Mouse (Mus musculus): Measurements from ENCODE around the gene Cd3e.
A peak's percentile ranks its signal among the peaks of the same experiment; 100 is the strongest.
"Not testable (repeated sequence)": the region's sequence is repeated elsewhere in the genome, so short reads cannot be mapped to it uniquely, and the experiment has no call there.

Cd3e gene

GRCm38 (mm10) chr9:45009180-45010078 lies at the start of gene Cd3e:
Cd3e (minus strand) TSS chr9:45009627.
- no peak for DNase-seq (ENCODE audit: low spot score in 2 of 2)

GRCm38 (mm10) chr9:45058304-45058940 lies 49.0 kb upstream of the Cd3e start:
- DNase-seq (ENCODE audit: low spot score in 2 of 2), result no peak

GRCm38 (mm10) chr9:45055082-45055713 lies 45.8 kb upstream of the Cd3e start, which contains the start of gene Mpzl3:
Mpzl3 (plus strand) TSS chr9:45055186.
- DNase-seq (ENCODE audit: low spot score in 2 of 2), result peak; percentile 39 to 81

- DNase-seq (ENCODE audit: low spot score in 2 of 2), result no peak
Measured at GRCm38 (mm10) chr9:45050301-45050700, 40.9 kb upstream of the Cd3e start.

- no peak for DNase-seq (ENCODE audit: low spot score in 2 of 2)
Measured at GRCm38 (mm10) chr9:45049731-45050130, 40.3 kb upstream of the Cd3e start.

- DNase-seq (ENCODE audit: low spot score in 2 of 2), result no peak
Measured at GRCm38 (mm10) chr9:45048511-45048910, 39.1 kb upstream of the Cd3e start.

- no peak for DNase-seq (ENCODE audit: low spot score in 2 of 2)
Measured at GRCm38 (mm10) chr9:45046973-45047372, 37.5 kb upstream of the Cd3e start.

GRCm38 (mm10) chr9:45042947-45043346 lies 33.5 kb upstream of the Cd3e start:
- no peak for DNase-seq (ENCODE audit: low spot score in 2 of 2)

- DNase-seq (ENCODE audit: low spot score in 2 of 2), result no peak
Measured at GRCm38 (mm10) chr9:45042056-45042720, 32.8 kb upstream of the Cd3e start.

GRCm38 (mm10) chr9:45041131-45041838 lies 31.9 kb upstream of the Cd3e start:
- peak in 1 of 2 experiments; percentile 24 for DNase-seq (ENCODE audit: low spot score in 2 of 2)

- no peak for DNase-seq (ENCODE audit: low spot score in 2 of 2)
Measured at GRCm38 (mm10) chr9:45040066-45040845, 30.8 kb upstream of the Cd3e start.

- DNase-seq (ENCODE audit: low spot score in 2 of 2), result no peak
Measured at GRCm38 (mm10) chr9:45039499-45039898, 30.1 kb upstream of the Cd3e start, which contains the start of gene Mpzl2. Mpzl2 (plus strand) TSS chr9:45039799.

GRCm38 (mm10) chr9:45037803-45038202 lies 28.4 kb upstream of the Cd3e start:
- not testable (repeated sequence) for DNase-seq (ENCODE audit: low spot score in 2 of 2)

- no peak for DNase-seq (ENCODE audit: low spot score in 2 of 2)
Measured at GRCm38 (mm10) chr9:45034526-45034925, 25.1 kb upstream of the Cd3e start.

- no peak for DNase-seq (ENCODE audit: low spot score in 2 of 2)
Measured at GRCm38 (mm10) chr9:45032261-45032660, 22.8 kb upstream of the Cd3e start.

GRCm38 (mm10) chr9:45030341-45030740 lies 20.9 kb upstream of the Cd3e start:
- DNase-seq (ENCODE audit: low spot score in 2 of 2), result no peak

- DNase-seq (ENCODE audit: low spot score in 2 of 2), result no peak
Measured at GRCm38 (mm10) chr9:45027376-45027775, 17.9 kb upstream of the Cd3e start.

GRCm38 (mm10) chr9:45024187-45024586 lies 14.8 kb upstream of the Cd3e start:
- DNase-seq (ENCODE audit: low spot score in 2 of 2), result no peak

GRCm38 (mm10) chr9:45023638-45024037 lies 14.2 kb upstream of the Cd3e start:
- no peak for DNase-seq (ENCODE audit: low spot score in 2 of 2)

- DNase-seq (ENCODE audit: low spot score in 2 of 2), result peak in 1 of 2 experiments; percentile 65
Measured at GRCm38 (mm10) chr9:45022800-45023199, 13.4 kb upstream of the Cd3e start.

Data from spleen, postnatal 10 days (tissue).